Mouse (Mus musculus) adrenal gland, adult 18-20 months (tissue): ENCODE results near the gene Olfr10. TPM values are rescaled to one million over a fixed set of nuclear protein-coding genes. Genes with fewer than 3 reads are reported as not detected.
A peak's percentile ranks its signal among the peaks of the same experiment; 100 is the strongest.
"Not testable (repeated sequence)": the region's sequence is repeated elsewhere in the genome, so short reads cannot be mapped to it uniquely, and the experiment has no call there.

ENCODE experiments used
- DNase-seq, 2 experiments: peaks; one replicate each; pipeline ENCODE4 v3.0.0; 2021 to 2022; ENCODE audit warnings: low spot score in 2 of 2
- long read RNA-seq, 2 experiments: library from polyadenylated mRNA; stranded (forward); transcript quantifications; one replicate each; pipeline ENCODE4 v2.0.0; 2021
- total RNA-seq, 2 experiments: library from RNA; stranded (reverse); gene quantifications; 1 replicate in 1 of 2; 2 replicates in 1 of 2; pipeline ENCODE4 v1.2.3; 2021

The Olfr10 gene
- not detected for total RNA-seq
- long read RNA-seq, experiment 1 = 0 reads
- long read RNA-seq, experiment 2 = 0 reads

DNA sequence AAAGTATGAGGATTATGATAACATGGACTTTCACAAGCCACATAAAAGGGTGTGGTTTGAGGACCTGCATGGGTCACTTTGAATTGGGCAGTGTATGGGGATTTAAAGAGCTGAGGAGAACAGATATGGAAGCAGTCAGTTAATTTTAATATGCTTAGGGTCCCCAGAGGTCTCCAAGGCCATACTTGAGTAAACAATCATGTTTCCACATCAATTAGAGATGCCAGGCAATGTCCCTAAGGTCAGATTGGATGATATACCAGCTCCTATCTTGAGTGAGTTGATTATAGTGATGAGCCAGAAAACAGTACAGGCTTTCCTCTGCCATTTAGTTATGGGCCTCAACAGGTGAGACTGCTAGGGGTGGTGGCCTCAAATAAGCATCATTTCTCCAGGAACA is at the start of gene Olfr10:
TSS of gene Olfr10 (plus strand) at position 301 of the 400 bp plus-strand sequence.
- no peak for DNase-seq

DNA sequence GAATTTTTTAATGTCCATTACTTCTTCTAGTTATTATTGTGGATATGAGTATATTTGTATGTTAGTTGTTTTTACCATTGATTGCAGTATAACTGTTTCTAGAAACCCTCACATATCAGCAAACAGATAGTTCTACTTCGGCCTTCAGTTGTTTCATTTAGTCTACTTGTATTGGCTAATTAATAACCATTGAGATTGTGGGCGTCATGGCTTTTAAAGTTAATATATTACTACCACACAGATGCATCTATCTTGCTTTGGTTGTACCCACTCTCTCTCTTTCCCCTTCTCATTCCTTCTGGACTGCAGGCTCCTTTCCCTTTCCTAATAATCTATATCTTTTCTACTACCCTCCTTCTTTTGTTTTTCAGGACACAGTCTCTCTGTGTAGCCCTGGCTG is 45.2 kb upstream of the Olfr10 start:
- DNase-seq = no peak

DNA sequence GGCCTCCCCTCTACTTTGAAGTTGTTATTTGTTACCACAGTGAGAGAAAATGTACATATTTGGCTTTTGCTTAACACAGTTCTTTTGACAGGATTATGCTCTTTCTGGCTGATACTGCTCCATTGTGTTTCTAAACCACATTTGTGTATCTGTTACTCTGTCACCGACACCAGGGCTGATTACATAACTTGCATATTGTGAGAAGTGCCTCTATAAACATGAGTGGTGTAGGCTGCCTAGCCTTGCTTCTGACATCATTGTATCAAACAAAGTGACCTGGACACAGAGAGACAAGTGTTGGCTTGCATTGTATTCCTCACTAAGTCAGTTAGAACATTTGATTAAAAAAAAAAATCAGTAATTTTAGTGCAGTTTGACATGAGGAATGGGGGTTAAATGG is 44.7 kb upstream of the Olfr10 start:
- no peak for DNase-seq

DNA sequence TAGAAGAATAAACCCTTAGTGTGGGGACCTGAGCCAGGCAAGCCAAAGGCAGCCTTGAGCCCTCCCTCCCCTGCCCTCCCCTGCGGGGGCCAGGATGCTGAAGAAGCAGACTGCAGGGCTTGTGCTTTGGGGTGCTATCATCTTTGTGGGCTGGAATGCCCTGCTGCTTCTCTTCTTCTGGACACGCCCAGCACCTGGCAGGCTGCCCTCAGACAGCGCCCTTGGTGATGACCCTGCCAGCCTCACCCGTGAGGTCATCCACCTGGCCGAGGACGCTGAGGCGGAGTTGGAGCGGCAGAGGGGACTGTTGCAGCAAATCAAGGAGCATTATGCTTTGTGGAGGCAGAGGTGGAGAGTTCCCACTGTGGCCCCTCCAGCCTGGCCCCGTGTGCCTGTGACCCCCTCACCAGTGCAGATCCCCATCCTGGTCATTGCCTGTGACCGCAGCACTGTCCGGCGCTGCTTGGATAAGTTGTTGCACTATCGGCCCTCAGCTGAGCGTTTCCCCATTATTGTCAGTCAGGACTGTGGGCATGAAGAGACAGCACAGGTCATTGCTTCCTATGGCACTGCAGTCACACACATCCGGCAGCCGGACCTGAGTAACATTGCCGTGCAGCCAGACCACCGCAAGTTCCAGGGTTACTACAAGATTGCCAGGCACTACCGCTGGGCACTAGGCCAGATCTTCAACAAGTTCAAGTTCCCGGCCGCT is 43.8 kb upstream of the Olfr10 start:
- peak; percentile 69 to 80 for DNase-seq

DNA sequence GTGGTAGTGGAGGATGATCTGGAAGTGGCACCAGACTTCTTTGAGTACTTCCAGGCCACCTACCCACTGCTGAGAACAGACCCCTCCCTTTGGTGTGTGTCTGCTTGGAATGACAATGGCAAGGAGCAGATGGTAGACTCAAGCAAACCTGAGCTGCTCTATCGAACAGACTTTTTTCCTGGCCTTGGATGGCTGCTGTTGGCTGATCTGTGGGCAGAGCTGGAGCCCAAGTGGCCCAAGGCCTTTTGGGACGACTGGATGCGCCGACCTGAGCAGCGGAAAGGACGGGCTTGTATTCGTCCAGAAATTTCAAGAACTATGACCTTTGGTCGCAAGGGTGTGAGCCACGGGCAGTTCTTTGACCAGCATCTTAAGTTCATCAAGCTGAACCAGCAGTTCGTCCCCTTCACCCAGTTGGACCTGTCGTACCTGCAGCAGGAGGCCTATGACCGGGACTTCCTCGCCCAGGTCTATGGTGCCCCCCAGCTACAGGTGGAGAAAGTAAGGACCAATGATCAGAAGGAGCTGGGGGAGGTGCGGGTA is 43.2 kb upstream of the Olfr10 start:
- DNase-seq = no peak

DNA sequence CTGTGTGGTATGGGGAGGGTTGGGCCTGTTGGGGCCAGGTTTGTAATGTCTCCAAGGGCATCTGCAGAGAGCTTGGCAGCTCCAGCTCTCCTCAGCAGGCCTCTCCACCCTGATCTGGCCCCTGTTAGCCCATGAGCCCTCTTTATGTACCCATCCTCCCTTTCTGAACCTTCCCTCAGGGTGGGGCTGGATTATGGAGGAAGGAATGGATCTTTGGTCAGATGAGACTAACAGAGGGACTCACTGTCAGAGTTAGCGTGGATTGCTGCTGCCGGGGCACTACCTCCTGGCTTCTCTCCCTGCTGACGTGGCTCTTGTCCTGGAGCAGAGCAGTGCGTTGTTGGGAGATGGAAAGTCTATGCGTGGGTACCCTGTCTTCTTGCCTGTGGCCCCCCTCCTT is 42.3 kb upstream of the Olfr10 start:
- DNase-seq = no peak

DNA sequence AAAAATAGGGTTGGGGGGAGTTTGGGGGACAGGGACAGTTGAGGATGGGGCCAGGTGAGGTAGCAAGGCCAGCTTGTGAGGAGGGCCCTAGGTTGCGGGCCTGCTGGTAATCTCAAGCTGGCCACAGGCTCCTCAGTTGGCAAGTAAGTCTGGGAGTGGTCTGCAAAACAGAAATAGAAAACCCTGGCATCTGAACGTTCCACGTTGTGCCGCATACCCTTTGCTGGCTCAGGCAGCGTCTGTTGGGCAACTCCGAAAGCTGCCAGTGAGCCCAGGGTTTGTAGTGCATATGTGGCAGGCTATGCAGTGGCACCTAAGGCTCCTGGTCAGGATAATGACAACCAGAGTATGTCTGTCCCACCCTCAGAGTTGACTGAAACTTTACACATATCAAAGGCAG is 41.4 kb upstream of the Olfr10 start:
- DNase-seq = no peak

DNA sequence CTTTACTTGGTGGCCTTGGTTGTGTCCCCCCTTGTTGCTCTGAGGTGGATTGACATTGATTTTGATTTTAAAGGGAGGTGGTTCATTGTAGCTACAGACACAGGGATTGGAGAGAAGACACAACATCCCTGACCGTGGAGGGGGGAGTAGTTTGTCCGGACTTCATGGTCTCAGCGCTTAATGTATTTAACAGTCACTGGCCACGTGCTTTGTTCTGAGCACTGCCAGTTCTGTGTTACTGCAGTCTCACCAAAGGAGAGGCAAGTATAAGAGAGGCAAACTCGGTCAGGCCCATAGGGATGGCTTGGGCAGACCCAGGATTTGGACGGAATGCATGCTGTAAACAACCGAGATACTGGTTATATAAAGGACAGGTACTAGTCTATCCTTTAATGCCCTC is 40.5 kb upstream of the Olfr10 start:
- no peak for DNase-seq

DNA sequence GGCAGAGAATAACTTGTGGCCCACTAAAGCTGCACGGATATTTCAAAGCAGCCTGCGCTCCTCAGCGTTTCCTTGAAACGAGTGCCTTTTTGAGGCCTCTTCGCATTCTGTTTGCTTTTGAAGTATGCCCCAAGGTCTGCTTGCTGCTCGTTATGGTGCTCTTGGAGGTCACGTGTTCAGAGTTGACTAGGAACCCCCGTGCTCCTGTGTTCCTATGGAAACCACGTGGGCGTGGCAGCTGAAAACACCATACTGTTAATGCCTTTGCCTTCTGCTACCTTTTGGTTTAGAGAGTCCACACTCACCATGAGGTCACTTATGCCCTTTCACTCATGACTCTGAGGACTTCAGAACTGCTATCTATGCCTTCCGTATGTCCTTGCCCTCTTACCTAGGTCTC is 39.9 kb upstream of the Olfr10 start:
- DNase-seq = no peak

DNA sequence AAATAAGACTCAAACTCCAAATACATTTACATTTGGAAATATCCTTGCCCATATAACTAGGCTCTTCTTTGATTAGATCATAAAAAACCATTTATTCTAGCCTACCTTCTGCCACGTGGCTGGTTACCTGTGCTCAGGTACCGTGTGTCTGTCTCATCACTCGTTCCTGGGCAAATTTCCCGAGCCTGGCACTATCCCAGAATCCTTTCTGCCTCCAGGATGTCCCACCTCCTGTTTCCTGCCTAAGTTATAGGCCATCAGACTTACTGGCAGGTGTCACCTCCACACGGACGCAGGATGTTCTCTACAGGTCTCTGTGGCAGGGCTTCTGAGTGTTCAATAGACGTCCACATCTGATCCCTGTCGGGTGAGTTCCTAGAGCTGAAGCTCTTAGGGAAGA is 39.4 kb upstream of the Olfr10 start:
- no peak for DNase-seq

DNA sequence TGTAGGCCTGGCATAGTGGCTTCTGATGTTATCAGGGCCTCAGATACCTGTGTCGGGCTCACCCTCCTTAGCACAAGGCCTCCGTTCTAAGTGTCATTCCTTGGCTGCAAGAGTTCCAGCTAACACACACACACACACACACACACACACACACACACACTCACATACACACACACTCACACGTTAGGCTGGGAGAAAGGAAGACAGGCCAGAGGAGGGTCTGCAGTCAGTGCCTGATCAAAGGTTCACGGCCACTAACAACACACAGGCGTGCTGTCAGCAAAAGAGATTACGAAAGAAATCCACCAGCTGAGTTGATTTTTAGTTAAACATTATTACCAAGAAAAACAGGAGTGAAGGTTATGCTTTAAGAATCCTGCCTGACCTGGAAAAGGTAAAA is 37.9 kb upstream of the Olfr10 start:
- no peak for DNase-seq

DNA sequence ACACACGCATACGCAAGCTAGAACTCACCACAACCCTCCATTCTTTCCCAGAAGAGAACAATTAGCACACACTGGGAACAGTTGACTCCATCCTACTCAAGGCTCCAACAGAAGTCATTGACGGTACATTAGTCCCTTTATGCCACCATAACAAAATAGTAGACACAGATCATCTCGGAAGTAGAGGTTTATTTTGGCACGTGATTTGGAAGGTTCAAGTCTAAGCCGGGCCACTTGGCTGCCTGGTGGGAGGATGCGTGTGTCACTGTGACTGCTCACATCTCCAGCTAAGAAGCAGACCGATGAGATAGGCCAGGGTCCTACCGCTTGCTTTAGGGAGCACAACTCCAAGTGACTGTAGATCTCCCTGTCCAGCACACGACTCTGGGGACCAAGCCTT is 37.2 kb upstream of the Olfr10 start:
- no peak for DNase-seq

DNA sequence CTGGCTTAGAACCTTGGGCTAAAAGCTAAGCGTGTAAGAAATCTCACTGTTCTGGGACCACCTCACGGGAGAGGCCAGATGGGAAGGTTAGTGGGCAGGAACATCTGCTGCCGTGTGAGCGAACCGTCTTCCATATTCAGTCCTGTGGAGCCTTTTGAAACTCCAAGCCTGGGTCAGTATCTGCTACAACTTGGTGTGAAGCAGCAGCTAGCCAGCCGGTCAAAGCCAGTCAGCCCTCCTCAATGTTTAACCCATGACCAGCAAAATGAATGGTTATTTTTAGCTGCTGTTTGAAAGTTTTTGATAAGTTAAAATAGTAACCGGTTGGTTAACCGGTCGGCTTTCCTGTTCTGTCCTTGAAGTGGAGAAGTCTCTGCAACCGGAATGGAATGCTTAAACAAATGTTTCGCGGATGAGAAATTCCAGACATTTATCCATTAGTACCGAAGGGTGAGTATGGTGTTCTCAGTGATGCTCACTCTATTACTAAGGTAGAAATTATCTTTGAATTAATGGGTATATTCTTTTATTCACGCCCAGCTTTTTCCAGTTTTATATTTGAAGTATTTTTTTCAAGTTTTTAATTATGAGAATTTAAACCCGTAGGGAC is 36.5 kb upstream of the Olfr10 start:
- no peak for DNase-seq

DNA sequence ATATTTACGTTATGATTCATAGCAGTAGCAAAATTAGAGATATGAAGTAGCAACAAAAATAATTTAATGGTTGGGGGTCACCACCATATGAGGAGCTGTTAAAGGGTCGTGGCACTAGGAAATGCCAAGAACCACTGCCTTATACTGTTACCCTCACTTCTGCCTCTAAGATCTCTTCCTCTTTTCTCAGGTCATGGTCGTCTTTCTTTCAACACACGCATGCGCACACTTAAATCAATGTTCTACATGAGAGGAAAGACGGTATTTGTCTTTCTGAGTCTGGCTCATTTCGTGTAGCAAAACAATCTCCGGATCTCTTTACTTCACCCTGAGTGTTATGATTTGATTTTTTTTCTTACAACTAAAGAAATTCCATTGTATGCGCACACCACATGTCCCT is 34.8 kb upstream of the Olfr10 start:
- no peak for DNase-seq

DNA sequence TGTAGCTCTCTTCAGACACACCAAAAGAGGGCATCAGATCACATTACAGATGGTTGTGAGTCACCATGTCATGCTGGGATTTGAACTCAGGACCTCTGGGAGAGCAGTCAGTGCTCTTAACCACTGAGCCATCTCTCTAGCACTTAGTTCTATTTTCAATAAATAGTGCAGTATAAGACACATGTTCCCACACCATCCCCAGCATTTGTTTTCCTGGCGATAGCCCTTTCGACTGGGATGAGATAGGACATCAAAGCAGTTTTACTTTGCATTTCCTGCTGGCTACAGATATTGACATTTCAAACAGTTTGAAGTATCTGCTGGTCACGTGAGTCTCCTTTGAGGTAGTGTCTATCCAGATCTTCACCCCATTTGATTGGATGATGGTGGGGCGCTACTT is 34.2 kb upstream of the Olfr10 start:
- no peak for DNase-seq

DNA sequence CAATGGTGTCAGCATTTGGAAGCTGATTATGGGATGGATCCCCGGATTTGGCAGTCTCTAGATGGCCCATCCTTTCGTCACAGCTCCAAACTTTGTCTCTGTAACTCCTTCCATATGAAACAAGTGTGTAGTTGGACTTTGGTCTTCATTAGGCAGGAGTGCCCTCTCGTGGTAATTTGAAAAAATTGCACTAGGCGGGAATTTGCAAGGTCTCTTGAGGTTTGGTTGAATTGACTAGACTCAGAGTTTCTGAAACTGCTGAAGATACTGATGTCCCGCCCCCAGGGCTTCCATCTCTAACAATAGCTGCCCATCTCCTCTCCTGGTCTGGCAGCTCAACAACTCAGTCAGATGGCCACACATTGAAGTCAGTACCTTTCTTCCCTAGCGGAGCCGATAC is 33.2 kb upstream of the Olfr10 start:
- DNase-seq = no peak

DNA sequence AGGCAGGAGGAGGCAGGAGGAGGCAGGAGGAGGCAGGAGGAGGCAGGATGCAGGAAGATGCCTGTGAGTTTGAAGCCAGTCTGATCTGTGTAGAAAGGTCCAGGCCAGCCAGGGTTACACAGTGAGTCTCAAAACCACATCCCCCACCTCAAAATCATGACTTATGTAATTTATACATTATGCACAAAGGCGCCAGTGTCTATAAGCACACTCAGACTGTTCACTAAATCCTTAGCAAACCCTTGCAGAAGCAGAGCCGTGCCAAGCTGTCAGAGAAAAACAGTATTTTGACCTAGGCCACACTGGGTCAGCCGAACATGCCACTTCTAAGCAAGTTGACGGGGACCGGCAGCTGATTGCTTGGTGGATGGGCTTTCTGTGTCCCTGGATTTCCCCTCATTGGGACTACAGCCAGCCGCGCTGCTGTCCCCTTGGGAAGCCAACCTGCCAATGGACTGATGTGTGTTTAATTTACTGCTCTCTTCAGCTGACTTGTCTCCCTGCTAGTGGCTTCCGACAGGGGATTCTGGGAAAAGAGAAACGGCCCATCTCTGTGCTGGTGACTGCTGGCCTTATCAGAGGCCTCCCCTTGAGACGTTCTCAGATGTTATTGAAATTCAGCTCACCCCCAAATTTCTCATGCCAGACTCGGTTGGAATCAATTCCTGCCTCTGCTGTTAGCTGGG is 30.6 kb upstream of the Olfr10 start:
- DNase-seq = no peak

DNA sequence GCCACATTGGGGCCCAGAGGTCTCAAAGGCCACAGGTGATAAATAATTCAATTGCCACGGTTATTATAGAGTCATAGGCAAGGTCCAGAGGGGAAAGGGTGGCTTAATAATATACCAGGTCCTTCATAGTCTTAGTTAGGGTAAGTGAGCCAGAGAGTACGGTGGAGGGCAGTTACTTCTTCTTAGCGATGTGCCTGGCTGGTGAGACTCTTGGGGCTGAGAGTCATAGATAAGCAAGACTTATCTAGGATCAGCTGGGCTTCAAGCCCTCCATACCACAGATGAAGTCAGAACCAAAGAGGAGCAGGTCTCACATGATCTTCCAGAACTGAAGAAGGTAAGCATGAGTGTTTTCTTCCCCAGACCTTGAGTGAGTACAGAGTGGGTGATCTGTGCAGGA is 26.3 kb upstream of the Olfr10 start, which contains the start of gene Olfr1393:
TSS of gene Olfr1393 (plus strand) at position 83 of the 400 bp plus-strand sequence.
- DNase-seq = no peak

DNA sequence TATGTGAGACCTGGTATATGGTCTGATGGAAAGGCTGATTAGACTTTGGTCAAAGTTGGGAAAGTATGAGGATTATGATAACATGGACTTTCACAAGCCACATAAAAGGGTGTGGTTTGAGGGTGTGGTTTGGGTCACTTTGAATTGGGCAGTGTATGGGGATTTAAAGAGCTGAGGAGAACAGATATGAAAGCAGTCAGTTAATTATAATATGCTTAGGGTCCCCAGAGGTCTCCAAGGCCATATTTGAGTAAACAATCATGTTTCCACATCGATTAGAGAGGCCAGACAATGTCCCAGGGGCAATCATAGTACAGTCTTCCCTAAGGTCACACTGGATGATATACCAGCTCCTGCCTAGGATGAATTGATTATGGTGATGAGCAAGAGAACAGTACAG is 19.6 kb upstream of the Olfr10 start, which contains the start of gene Olfr1392:
TSS of gene Olfr1392 (plus strand) at position 301 of the 400 bp plus-strand sequence.
- DNase-seq = not testable (repeated sequence)

DNA sequence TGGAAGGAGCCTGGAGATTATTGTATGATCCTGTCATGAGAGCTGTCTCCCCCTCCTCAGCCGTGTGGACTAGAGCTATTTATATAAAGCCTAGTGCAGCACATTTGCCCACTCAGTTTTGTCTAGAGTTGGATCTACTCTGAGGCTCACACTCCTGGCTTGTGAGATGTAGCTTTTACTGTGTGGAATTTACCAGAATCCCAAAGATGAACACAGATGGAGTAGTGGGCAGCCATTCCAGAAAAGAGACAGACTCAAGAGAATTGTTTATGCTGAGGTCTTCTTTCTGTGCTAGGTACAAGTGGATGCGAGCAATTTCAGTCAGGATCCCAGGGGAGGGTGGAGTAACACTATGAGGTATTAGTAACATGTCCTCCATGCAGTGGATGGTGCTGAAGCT is 17.3 kb upstream of the Olfr10 start:
- DNase-seq = no peak

DNA sequence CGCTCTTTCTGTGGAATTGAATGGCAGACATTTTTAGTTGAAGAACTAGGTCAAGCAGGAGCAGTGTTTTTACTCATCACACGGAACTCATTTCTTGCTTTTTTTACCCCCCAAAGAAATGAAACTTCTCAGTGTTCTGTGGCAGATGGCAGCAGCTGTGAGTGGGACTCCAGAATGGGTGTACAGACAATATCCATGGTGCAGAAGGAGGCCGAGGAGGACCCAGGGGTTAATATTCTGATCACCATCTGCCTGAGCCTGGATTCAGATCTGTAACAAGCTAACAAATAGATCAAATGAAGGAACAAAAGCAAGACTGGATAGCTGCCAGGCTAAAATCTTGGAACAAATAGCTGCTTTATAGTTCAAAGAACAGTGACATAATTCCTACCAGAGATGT is 11.8 kb upstream of the Olfr10 start:
- DNase-seq = no peak

DNA sequence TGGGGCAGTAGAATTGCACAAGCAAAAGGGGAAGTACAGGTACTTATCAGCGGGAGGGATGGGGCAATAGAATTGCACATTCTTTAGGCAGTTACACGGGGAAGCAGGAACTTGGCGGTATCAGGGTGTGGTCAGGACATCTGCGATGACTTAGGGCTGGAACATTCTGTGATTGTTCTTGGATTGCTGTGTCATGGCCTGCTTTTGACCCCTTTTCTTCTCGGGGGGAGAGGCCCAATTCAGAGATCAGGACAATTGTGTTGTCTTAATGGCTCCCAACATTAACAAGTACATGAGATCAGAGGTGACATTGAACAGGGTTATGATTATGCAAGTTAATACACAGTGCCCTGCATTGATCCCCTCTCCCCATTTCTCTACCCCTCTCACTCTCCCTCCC is 4.0 kb downstream of the Olfr10 start:
- not testable (repeated sequence) for DNase-seq
